ENCODE assay signal across 8 mouse cellular contexts in genomic region chr9:88858566-88859492, GRCm38 (mm10). TPM values are rescaled to one million over a fixed set of nuclear protein-coding genes. Genes with fewer than 3 reads are reported as not detected.
DNase-seq lines count a peak whose midpoint lies in the region; ATAC-seq and TF ChIP-seq lines count a peak whose summit lies in the region.
"Not testable (repeated sequence)": the region's sequence is repeated elsewhere in the genome, so short reads cannot be mapped to it uniquely, and the experiment has no call there.

No protein-coding gene starts in this region.

- H3K4me3 ChIP-seq in lung, embryonic 14.5 days (ENCODE audit: low read depth, low read length): peak overlapping the region; percentile 35

- not testable (repeated sequence) for H3K27ac ChIP-seq in lung, embryonic 14.5 days (ENCODE audit: low read depth)

- peak overlapping the region; percentile 42 for H3K9ac ChIP-seq in lung, embryonic 14.5 days

- H3K27me3 ChIP-seq in lung, embryonic 14.5 days (ENCODE audit: insufficient read depth, low read length): not testable (repeated sequence)

- H3K9me3 ChIP-seq in lung, embryonic 14.5 days (ENCODE audit: low read depth, low read length): not testable (repeated sequence)

- H3K36me3 ChIP-seq in lung, embryonic 14.5 days (ENCODE audit: insufficient read depth): not testable (repeated sequence)

- peak overlapping the region; percentile 58 for H3K4me2 ChIP-seq in lung, embryonic 14.5 days

- WGBS in lung, embryonic 14.5 days: 2% methylated on average over 52 of the region's 52 CpGs

- ATAC-seq in hematopoietic stem cell, adult 5-6 weeks (replicated peaks in 1 of 2; ENCODE audit: insufficient read depth in 1 of 2, low FRiP score in 2 of 2, low TSS enrichment in 1 of 2, low read depth in 1 of 2, poor library complexity in 2 of 2, severe bottlenecking in 2 of 2): peak; percentile 97 to 98
- ATAC-seq in lung, embryonic 14.5 days (ENCODE audit: insufficient read depth): peak; percentile 99
- peak; percentile 96 for ATAC-seq in neutrophil, adult 5-6 weeks (ENCODE audit: extremely low read depth, insufficient number of reproducible peaks, low FRiP score, poor library complexity, severe bottlenecking)

- H3K4me1 ChIP-seq in lung, embryonic 14.5 days (ENCODE audit: insufficient read depth): not testable (repeated sequence)

- TF ChIP-seq CTCF in lung, embryonic 14.5 days (IDR thresholded peaks at IDR 0.05; ENCODE audit: low read depth): not testable (repeated sequence)

- DNase-seq in MN1 (ENCODE audit: low spot score): peak; percentile 80
- DNase-seq in cerebellum, adult 8-10 months: peak; percentile 57
- peak; percentile 78 for DNase-seq in forelimb bud, embryonic 11.5 days (ENCODE audit: low read depth, low spot score)
- DNase-seq in layer of hippocampus, adult 8-10 months (ENCODE audit: low spot score in 2 of 2): peak; percentile 79 to 81
- peak; percentile 93 for DNase-seq in lung, embryonic 14.5 days
- DNase-seq in testis, postnatal 14 days (ENCODE audit: low spot score): peak; percentile 85

RNA-seq across cellular contexts. Expression of gene Trim43c, which starts 19.9 kb away (rescaled TPM):
- total RNA-seq in hematopoietic stem cell, adult 5-6 weeks (2017): not detected in 2 replicates
- total RNA-seq in layer of hippocampus, adult 8-10 months (2022): under 1 TPM in 1 of 4 experiments, not detected in 3; 0.22 TPM
- 0.12 and 0.21 TPM in 2 replicates for polyA plus RNA-seq in lung, embryonic 14.5 days (2014; fragmentation: Nextera tagmentation; extraction: Ambion mirVana)
- not detected in 2 replicates for total RNA-seq in neutrophil, adult 5-6 weeks (2017)
